Mouse (Mus musculus): ENCODE data around the gene Kcnip3.

DNA sequence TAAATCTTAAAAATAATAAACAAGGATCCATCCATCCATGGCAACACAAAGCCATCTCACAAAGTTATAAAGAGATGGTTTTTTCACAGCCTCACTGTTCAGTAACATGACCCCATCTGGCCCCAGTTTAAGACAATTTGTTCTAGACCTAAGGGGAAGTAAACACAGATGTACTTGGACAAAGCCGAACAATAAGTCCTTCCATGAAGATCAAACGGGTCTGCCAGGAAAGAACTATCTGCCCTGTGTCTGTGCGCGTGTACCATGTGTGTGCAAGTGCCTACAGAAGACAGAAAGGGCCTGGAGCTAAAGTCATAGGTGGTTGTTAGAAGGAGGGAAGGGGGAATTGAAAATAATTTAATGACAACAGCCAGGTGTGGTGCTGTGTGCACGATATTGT lies 51.7 kb downstream of the Kcnip3 start:
- no peak for TF ChIP-seq CTCF (IDR thresholded peaks at IDR 0.05; ENCODE audit: extremely low read depth, insufficient read depth, low read length)
- TF ChIP-seq POLR2A (IDR thresholded peaks at IDR 0.05; ENCODE audit: extremely low read depth, insufficient read depth, low read length): no peak

All from cortical plate, adult 2 months (tissue).